Mouse (Mus musculus): ENCODE results near the gene Larp1b. TPM values are rescaled to one million over a fixed set of nuclear protein-coding genes. Genes with fewer than 3 reads are reported as not detected.
A peak's percentile ranks its signal among the peaks of the same experiment; 100 is the strongest.

The Larp1b gene
- total RNA-seq, 2 experiments from 2014 or later, result 21.8 to 22.3 TPM

DNA sequence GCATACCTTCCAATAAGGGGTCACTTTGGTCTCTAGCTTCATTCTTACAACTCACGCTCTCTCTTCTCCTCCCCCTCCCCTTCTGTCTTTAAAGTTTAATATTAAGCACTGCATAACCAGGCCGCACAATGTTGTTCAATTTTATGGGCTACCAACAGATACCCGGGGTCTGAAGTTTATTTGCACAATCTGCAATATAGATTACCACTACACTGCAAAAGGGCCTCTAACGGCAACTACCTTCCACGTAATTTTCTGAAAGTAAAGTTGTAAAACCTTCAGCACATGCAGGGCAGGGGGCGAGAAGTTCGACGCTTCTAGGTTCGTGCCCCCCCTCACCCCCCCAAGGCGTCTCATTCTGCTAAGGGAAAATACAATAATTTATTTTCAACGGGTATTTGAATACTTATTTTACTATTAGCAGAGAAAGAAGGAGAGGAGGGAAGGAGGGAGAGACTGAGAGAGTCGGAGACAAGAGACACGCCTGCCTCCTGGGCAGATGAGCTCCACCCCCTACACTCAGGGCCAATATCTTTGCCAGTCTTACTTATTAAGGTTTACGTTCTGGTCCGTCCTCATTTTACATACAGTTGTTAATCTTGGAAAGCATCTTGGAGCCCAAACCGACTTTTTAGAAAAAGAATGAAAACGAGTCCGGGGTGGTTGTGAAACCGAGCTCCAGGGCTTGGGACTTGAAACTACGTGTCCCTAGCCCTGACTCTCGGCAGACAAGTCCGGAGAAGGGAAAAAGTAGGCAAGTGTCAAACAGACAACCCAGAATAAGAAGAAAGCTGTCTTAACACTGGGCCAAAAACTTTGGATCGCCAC lies 132.1 kb downstream of the Larp1b start:
- DNase-seq (ENCODE audit: low spot score in 2 of 2), result no peak

DNA sequence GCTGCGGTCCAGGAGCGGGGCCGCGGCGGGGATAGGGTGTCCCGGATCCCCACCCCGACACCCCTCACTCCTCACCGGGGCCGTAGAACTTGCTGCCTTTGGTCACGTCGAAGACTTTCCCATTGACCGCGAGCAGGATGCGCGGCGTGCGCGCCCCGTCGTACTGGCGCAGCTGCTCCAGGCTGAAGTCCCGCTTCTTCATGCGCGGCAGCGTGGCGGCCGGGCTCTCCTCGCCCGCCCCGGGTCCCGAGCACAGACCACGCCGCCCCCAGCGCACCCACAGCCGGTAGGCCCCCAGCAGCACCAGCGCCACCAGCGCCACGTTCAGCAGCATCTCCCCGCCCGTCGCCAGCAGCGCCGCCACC lies 132.9 kb downstream of the Larp1b start:
- DNase-seq (ENCODE audit: low spot score in 2 of 2), result no peak

DNA sequence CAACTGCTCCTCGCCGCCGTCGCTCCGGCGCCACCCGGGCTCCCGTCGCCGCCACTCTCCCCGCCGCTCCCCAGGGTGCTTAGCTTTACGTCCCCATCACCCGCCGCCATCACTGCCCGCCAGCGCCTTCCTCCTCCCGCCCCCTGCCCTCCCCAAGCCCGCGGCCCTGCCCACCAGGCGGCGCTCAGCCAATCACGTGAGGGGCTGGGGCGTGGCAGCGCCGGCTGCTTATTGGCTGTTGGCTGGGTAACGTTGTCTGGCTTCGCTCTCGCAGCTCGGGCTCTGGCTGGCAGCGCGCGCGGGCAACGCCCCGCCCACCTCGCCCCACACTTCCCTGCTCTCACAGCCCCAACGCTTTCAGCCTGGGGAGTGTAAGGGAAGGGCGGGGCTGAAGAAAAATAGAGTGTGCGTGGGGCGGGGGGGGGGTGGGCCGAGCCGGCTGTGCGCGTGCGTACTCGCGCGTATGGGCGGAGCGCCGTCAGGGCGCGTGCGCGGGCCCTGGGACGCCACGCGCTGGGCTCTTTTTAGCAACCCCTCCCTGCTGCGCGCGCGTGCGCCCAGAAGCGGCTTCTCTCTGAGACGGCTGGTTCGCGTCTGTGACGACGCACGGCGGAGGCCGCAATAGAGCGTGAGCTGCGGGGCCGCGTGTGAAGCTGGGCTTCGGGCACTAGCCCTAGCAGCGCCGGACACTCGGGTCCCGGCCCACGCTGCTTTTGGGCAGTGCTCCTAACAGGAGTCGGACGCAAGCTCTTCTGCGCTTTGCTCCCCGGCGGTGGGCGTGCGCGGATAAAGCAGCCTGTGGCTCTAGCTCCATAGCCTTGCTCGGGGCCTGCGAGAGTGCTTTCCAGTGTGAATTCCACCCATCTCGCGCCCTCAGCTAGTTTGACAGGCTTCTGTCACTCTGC lies 133.5 kb downstream of the Larp1b start, which contains the start of gene Pgrmc2:
Gene Pgrmc2 (minus strand): TSS at position 162 of the 905 bp plus-strand sequence.
- DNase-seq (ENCODE audit: low spot score in 2 of 2), result peak; percentile 98 to 99

DNA sequence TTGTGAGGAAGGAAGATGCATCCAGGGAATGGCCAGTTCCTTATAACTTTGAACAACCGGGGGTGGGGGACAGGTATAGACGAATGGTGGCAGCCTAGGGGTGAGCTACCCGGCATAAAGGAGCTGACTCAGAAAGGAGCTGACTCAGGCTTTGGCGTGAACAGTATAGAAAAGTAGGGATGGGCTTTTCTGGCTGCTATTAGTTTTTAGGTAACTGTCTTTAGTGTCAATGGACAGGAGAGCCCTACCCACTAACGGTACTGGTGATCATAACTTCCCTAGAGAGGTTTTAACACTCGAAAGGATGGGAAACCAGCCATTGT lies 134.1 kb downstream of the Larp1b start:
- no peak for DNase-seq (ENCODE audit: low spot score in 2 of 2)

DNA sequence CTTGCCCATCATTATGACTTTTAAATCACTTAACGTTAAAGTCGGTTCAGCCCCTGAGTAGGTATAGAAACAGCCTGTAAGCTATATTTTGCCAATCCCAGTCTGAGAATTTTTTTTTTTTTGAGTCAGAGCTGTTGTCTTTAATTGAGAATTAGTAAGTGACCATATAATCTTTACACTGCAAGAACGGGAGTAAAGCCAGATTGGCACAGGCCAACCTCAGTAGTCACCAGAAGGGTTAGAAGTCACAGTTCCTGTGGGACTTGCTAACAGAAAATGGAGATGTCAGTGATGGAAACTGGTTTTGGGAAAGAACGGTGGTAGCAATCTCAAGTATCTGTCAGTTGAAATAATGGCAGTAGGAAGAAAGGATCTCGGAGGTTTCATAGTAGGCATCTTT lies 134.8 kb downstream of the Larp1b start:
- no peak for DNase-seq (ENCODE audit: low spot score in 2 of 2)

DNA sequence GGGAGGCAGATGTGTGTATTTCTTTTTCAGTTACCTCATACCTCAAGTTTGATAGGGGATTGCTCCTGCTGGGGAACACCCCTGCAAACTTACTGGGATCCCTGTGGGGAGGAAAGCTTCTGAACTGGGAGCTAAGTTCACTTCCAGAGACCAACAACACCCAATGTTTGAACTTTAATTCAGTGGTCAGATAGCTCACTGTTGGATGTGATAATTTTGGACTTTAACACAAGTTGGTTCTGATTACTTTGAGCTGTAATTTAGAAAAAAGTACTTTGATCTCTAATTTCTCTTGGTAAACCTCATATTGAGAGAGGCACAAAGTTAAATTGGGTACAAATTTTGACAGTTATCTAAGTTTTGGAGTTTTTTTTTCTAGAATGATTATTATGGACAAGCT lies 137.4 kb downstream of the Larp1b start:
- DNase-seq (ENCODE audit: low spot score in 2 of 2), result no peak

Other genes with a start within 250 kb of the Larp1b start
- gene Slc25a31, start 241.0 kb upstream of the Larp1b start, total RNA-seq (2021), result under 1 TPM in 1 of 2 experiments, not detected in 1; 0.36 TPM
- 100 to 1,000 TPM; 107 to 108 TPM for gene Hspa4l, start 205.3 kb upstream of the Larp1b start, total RNA-seq (2021)
- 1 to 10 TPM; 5.6 to 7.4 TPM for gene Plk4, start 149.8 kb upstream of the Larp1b start, total RNA-seq (2021)
- gene Mfsd8, start 102.9 kb upstream of the Larp1b start, total RNA-seq (2021), result 10 to 100 TPM; 18.8 to 20.7 TPM
- gene Abhd18, start 102.9 kb upstream of the Larp1b start, total RNA-seq (2021), result 10 to 100 TPM; 10.0 to 14.5 TPM
- under 1 TPM; 0.25 to 0.31 TPM for gene 1700034I23Rik, start 47.3 kb upstream of the Larp1b start, total RNA-seq (2021)
- 10 to 100 TPM; 47.7 to 52.7 TPM for gene Pgrmc2, start 133.2 kb downstream of the Larp1b start, total RNA-seq (2021)

Data from layer of hippocampus, postnatal 10 days (tissue).